Mouse (Mus musculus): ENCODE data around the gene Hist1h2bf.
A peak's percentile ranks its signal among the peaks of the same experiment; 100 is the strongest.

- TF ChIP-seq CTCF (IDR thresholded peaks at IDR 0.05; ENCODE audit: low read depth) (0 out of 2 replicates have a peak, but pooled peaks have one; percentile 6), EP300 (IDR thresholded peaks at IDR 0.05; ENCODE audit: low read depth) (peak; percentile 3; the same call in 1 of the 2 replicates)
Observed at GRCm38 (mm10) chr13:23570261-23571021, 3.6 kb downstream of the Hist1h2bf start.

All from liver, embryonic 14.5 days (tissue).